Mouse (Mus musculus): ENCODE data around the gene Smim11. TPM values are rescaled to one million over a fixed set of nuclear protein-coding genes. Genes with fewer than 3 reads are reported as not detected.

Gene Smim11
- polyA plus RNA-seq, 1 experiment: 99.4 TPM

- Histone ChIP-seq H3K27me3 (ENCODE audit: control insufficient read depth, insufficient read depth, insufficient read length) (no peaks in the 10 kb centered on the region), H3K79me2 (ENCODE audit: control insufficient read depth, insufficient read depth) (no peaks in the 10 kb centered on the region), H3K36me3 (ENCODE audit: control insufficient read depth, insufficient read depth) (no peaks in the 10 kb centered on the region), H3K4me3 (no peak overlapping the region), H3ac (ENCODE audit: control insufficient read depth, insufficient read length) (no peak overlapping the region), H3K4me2 (ENCODE audit: low read depth) (no peak overlapping the region)
- TF ChIP-seq CEBPB (IDR thresholded peaks at IDR 0.05; ENCODE audit: insufficient read depth, poor library complexity, severe bottlenecking) (no peak), MYOG (IDR thresholded peaks at IDR 0.05; ENCODE audit: control insufficient read depth in 1 of 3, insufficient read depth in 1 of 3, insufficient read length in 2 of 3, low read depth in 2 of 3) (no peak), TCF12 (IDR thresholded peaks at IDR 0.05; ENCODE audit: insufficient read depth, poor library complexity, severe bottlenecking) (no peak), TCF3 (IDR thresholded peaks at IDR 0.05; ENCODE audit: insufficient read length, low read depth) (no peak), MAX (IDR thresholded peaks at IDR 0.05; ENCODE audit: low read depth) (no peak), USF1 (IDR thresholded peaks at IDR 0.05; ENCODE audit: low read depth) (no peak), REST (IDR thresholded peaks at IDR 0.05; ENCODE audit: insufficient read depth, insufficient read length) (no peak), MYOD1 (IDR thresholded peaks at IDR 0.05; ENCODE audit: control insufficient read depth in 1 of 3, insufficient read length in 2 of 3, low read depth in 2 of 3) (no peak), E2F4 (IDR thresholded peaks at IDR 0.05; ENCODE audit: insufficient read depth) (no peak), POLR2A (IDR thresholded peaks at IDR 0.05; ENCODE audit: insufficient read length, low read depth) (no peak), POLR2AphosphoS2 (IDR thresholded peaks at IDR 0.05; ENCODE audit: insufficient read length, low read depth) (no peak), SRF (IDR thresholded peaks at IDR 0.05; ENCODE audit: control insufficient read depth, insufficient read length, low read depth) (no peak)
Measured at GRCm38 (mm10) chr16:92313953-92314741, 13.1 kb downstream of the Smim11 start.

DNA sequence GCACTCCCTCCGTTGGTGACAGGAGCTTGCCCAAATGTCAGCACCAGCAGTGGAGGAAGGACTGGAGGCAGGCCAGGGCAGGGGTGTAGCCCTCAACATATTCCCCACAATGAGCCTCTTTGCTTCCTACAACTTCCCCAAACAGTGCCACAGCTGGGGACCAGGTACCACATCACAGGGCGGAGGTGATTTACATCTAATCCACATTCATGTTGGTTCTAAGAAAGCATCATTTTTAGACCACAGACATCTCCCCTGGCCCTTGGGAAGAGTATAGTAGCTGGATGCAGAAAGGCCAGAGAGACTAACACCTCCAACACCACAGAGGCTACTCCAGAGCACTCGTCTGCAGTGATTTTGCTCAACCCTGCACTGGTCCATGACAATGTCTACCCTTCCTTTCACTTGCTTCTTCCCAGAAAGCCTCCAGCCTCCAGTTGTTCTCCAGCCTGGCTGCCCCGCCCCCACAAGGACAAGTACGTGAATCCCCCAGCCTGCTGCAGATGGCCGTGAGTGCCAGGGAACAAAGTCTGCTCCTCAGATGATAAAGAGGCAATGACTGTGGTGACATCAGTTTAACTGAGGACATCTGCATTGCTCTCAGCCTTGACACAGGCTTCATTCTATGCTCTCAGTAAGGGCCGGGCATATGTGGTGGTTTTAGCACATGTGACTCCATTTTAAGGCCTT is 15.1 kb downstream of the Smim11 start:
- H3ac ChIP-seq (ENCODE audit: control insufficient read depth, insufficient read length): no peak overlapping the region
- TF ChIP-seq POLR2AphosphoS2 (IDR thresholded peaks at IDR 0.05; ENCODE audit: insufficient read length, low read depth) (no peak), MYOG (IDR thresholded peaks at IDR 0.05; ENCODE audit: control insufficient read depth in 1 of 3, insufficient read depth in 1 of 3, insufficient read length in 2 of 3, low read depth in 2 of 3) (no peak), TCF3 (IDR thresholded peaks at IDR 0.05; ENCODE audit: insufficient read length, low read depth) (no peak), MAX (IDR thresholded peaks at IDR 0.05; ENCODE audit: low read depth) (no peak), TCF12 (IDR thresholded peaks at IDR 0.05; ENCODE audit: insufficient read depth, poor library complexity, severe bottlenecking) (no peak), SRF (IDR thresholded peaks at IDR 0.05; ENCODE audit: control insufficient read depth, insufficient read length, low read depth) (no peak), POLR2A (IDR thresholded peaks at IDR 0.05; ENCODE audit: insufficient read length, low read depth) (no peak), CEBPB (IDR thresholded peaks at IDR 0.05; ENCODE audit: insufficient read depth, poor library complexity, severe bottlenecking) (no peak), REST (IDR thresholded peaks at IDR 0.05; ENCODE audit: insufficient read depth, insufficient read length) (no peak), USF1 (IDR thresholded peaks at IDR 0.05; ENCODE audit: low read depth) (no peak), MYOD1 (IDR thresholded peaks at IDR 0.05; ENCODE audit: control insufficient read depth in 1 of 3, insufficient read length in 2 of 3, low read depth in 2 of 3) (no peak), E2F4 (IDR thresholded peaks at IDR 0.05; ENCODE audit: insufficient read depth) (no peak)
- no peak overlapping the region for H3K4me3 ChIP-seq
- no peak overlapping the region for H3K4me2 ChIP-seq (ENCODE audit: low read depth)
- H3K36me3 ChIP-seq (ENCODE audit: control insufficient read depth, insufficient read depth): no peaks in the 10 kb centered on the region
- H3K27me3 ChIP-seq (ENCODE audit: control insufficient read depth, insufficient read depth, insufficient read length): no peaks in the 10 kb centered on the region
- no peaks in the 10 kb centered on the region for H3K79me2 ChIP-seq (ENCODE audit: control insufficient read depth, insufficient read depth)

GRCm38 (mm10) chr16:92319353-92320109 is 18.4 kb downstream of the Smim11 start:
- no peak overlapping the region for H3K4me2 ChIP-seq (ENCODE audit: low read depth)
- no peak overlapping the region for H3ac ChIP-seq (ENCODE audit: control insufficient read depth, insufficient read length)
- no peaks in the 10 kb centered on the region for H3K36me3 ChIP-seq (ENCODE audit: control insufficient read depth, insufficient read depth)
- H3K27me3 ChIP-seq (ENCODE audit: control insufficient read depth, insufficient read depth, insufficient read length): peaks cover 11% of the 10 kb centered on the region
- TF ChIP-seq POLR2A (IDR thresholded peaks at IDR 0.05; ENCODE audit: insufficient read length, low read depth) (no peak), USF1 (IDR thresholded peaks at IDR 0.05; ENCODE audit: low read depth) (no peak), REST (IDR thresholded peaks at IDR 0.05; ENCODE audit: insufficient read depth, insufficient read length) (no peak)
- H3K79me2 ChIP-seq (ENCODE audit: control insufficient read depth, insufficient read depth): no peaks in the 10 kb centered on the region
- H3K4me3 ChIP-seq: no peak overlapping the region

DNA sequence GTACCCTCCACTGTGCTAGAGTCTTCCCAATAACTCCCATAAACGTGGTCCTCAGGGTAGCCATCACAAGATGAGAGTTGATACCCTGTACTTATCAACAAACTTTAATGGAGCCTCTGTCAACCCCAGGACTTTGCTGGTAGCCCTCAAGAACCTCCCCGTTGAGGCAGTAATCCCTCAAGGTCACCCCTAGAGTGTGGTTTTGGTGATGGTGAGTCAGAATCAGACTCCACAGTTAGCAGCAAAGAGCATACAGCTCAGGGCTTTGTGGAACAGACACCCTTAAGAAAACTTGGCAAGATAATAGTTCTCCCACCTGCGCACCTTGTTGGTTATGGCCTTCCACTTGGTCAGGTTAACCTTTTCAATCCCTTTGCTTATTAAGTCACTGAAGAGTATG is 19.3 kb downstream of the Smim11 start:
- TF ChIP-seq MYOD1 (IDR thresholded peaks at IDR 0.05; ENCODE audit: control insufficient read depth in 1 of 3, insufficient read length in 2 of 3, low read depth in 2 of 3): no peak
- no peaks in the 10 kb centered on the region for H3K36me3 ChIP-seq (ENCODE audit: control insufficient read depth, insufficient read depth)

More for the DNA sequence above, 19.3 kb downstream of the Smim11 start:
- Histone ChIP-seq H3K27me3 (ENCODE audit: control insufficient read depth, insufficient read depth, insufficient read length) (peaks cover 19% of the 10 kb centered on the region), H3ac (ENCODE audit: control insufficient read depth, insufficient read length) (no peak overlapping the region), H3K79me2 (ENCODE audit: control insufficient read depth, insufficient read depth) (no peaks in the 10 kb centered on the region), H3K4me3 (no peak overlapping the region), H3K4me2 (ENCODE audit: low read depth) (no peak overlapping the region)
